Mouse (Mus musculus): ENCODE results near the gene Lman2. TPM values are rescaled to one million over a fixed set of nuclear protein-coding genes. Genes with fewer than 3 reads are reported as not detected.

The Lman2 gene
- total and polyA plus RNA-seq, 2 experiments from 2014 or later, result 37.0 to 60.7 TPM

- H3K4me2 ChIP-seq (ENCODE audit: low read depth, low read length), result no peak overlapping the region
- H3K27ac ChIP-seq, result no peak overlapping the region
- H3K27me3 ChIP-seq (ENCODE audit: insufficient read depth, low read length), result no peaks in the 10 kb centered on the region
- H3K4me3 ChIP-seq (ENCODE audit: low read length), result no peak overlapping the region
- H3K4me1 ChIP-seq (ENCODE audit: insufficient read depth, low read length), result no peaks in the 10 kb centered on the region; the same call in 1 of the 2 replicates
- H3K36me3 ChIP-seq (ENCODE audit: insufficient read depth, low read length), result peaks cover 28% of the 10 kb centered on the region
- DNase-seq (ENCODE audit: low spot score), result no peak
- 81% methylated on average over 3 of the region's 3 CpGs for WGBS
- no peak for TF ChIP-seq CTCF (IDR thresholded peaks at IDR 0.05; ENCODE audit: low read depth)
- no peak overlapping the region for H3K9ac ChIP-seq (replicated peaks; ENCODE audit: low read length)
- no peak for ATAC-seq
- no peaks in the 10 kb centered on the region for H3K9me3 ChIP-seq (ENCODE audit: low read length)
Observed at GRCm38 (mm10) chr13:55318351-55318750, 44.2 kb downstream of the Lman2 start.

- Histone ChIP-seq H3K9me3 (ENCODE audit: low read length) (no peaks in the 10 kb centered on the region), H3K9ac (replicated peaks; ENCODE audit: low read length) (no peak overlapping the region), H3K27me3 (ENCODE audit: insufficient read depth, low read length) (no peaks in the 10 kb centered on the region), H3K4me1 (ENCODE audit: insufficient read depth, low read length) (no peaks in the 10 kb centered on the region), H3K36me3 (ENCODE audit: insufficient read depth, low read length) (peaks cover 56% of the 10 kb centered on the region), H3K4me3 (ENCODE audit: low read length) (no peak overlapping the region), H3K27ac (no peak overlapping the region), H3K4me2 (ENCODE audit: low read depth, low read length) (no peak overlapping the region)
- ATAC-seq (no peak), DNase-seq (ENCODE audit: low spot score) (no peak)
- 82% methylated on average over 2 of the region's 2 CpGs for whole genome bisulfite sequencing
- TF ChIP-seq CTCF (IDR thresholded peaks at IDR 0.05; ENCODE audit: low read depth), result no peak
Observed at GRCm38 (mm10) chr13:55314891-55315412, 47.6 kb downstream of the Lman2 start.

- H3K36me3 ChIP-seq (ENCODE audit: insufficient read depth, low read length), result peaks cover 67% of the 10 kb centered on the region
- 84% methylated on average over 9 of the region's 9 CpGs for WGBS
- no peak for ATAC-seq
Observed at GRCm38 (mm10) chr13:55313051-55313450, 49.5 kb downstream of the Lman2 start.

GRCm38 (mm10) chr13:55312028-55312630, 50.5 kb downstream of the Lman2 start:
- H3K27ac ChIP-seq, result no peak overlapping the region
- TF ChIP-seq CTCF (IDR thresholded peaks at IDR 0.05; ENCODE audit: low read depth), result no peak
- H3K4me1 ChIP-seq (ENCODE audit: insufficient read depth, low read length), result no peaks in the 10 kb centered on the region
- 87% methylated on average over 8 of the region's 8 CpGs for WGBS
- H3K36me3 ChIP-seq (ENCODE audit: insufficient read depth, low read length), result peaks cover 77% of the 10 kb centered on the region
- ATAC-seq (no peak), DNase-seq (ENCODE audit: low spot score) (no peak)
- H3K4me3 ChIP-seq (ENCODE audit: low read length), result no peak overlapping the region
- H3K4me2 ChIP-seq (ENCODE audit: low read depth, low read length), result no peak overlapping the region
- no peaks in the 10 kb centered on the region for H3K27me3 ChIP-seq (ENCODE audit: insufficient read depth, low read length)
- no peak overlapping the region for H3K9ac ChIP-seq (replicated peaks; ENCODE audit: low read length)
- H3K9me3 ChIP-seq (ENCODE audit: low read length), result no peaks in the 10 kb centered on the region

More at GRCm38 (mm10) chr13:55313051-55313450, 49.5 kb downstream of the Lman2 start:
- no peaks in the 10 kb centered on the region for H3K9me3 ChIP-seq (ENCODE audit: low read length)
- H3K4me1 ChIP-seq (ENCODE audit: insufficient read depth, low read length), result no peaks in the 10 kb centered on the region
- H3K9ac ChIP-seq (replicated peaks; ENCODE audit: low read length), result no peak overlapping the region
- H3K27ac ChIP-seq, result no peak overlapping the region
- H3K4me3 ChIP-seq (ENCODE audit: low read length), result no peak overlapping the region
- H3K4me2 ChIP-seq (ENCODE audit: low read depth, low read length), result no peak overlapping the region
- no peaks in the 10 kb centered on the region for H3K27me3 ChIP-seq (ENCODE audit: insufficient read depth, low read length)
- no peak for DNase-seq (ENCODE audit: low spot score)
- TF ChIP-seq CTCF (IDR thresholded peaks at IDR 0.05; ENCODE audit: low read depth), result no peak

GRCm38 (mm10) chr13:55300913-55301312, 61.7 kb downstream of the Lman2 start:
- WGBS, result 90% methylated on average over 5 of the region's 5 CpGs
- no peak overlapping the region for H3K27ac ChIP-seq
- no peak for DNase-seq (ENCODE audit: low spot score)

GRCm38 (mm10) chr13:55296760-55297159, 65.8 kb downstream of the Lman2 start:
- no peak for DNase-seq (ENCODE audit: low spot score)
- WGBS, result 79% methylated on average over 1 of the region's 1 CpGs
- Histone ChIP-seq H3K9ac (replicated peaks; ENCODE audit: low read length) (no peak overlapping the region), H3K27me3 (ENCODE audit: insufficient read depth, low read length) (no peaks in the 10 kb centered on the region), H3K9me3 (ENCODE audit: low read length) (no peaks in the 10 kb centered on the region), H3K4me3 (ENCODE audit: low read length) (no peak overlapping the region), H3K4me2 (ENCODE audit: low read depth, low read length) (no peak overlapping the region), H3K27ac (no peak overlapping the region), H3K4me1 (ENCODE audit: insufficient read depth, low read length) (no peaks in the 10 kb centered on the region), H3K36me3 (ENCODE audit: insufficient read depth, low read length) (peaks cover 42% of the 10 kb centered on the region)
- no peak for ATAC-seq
- TF ChIP-seq CTCF (IDR thresholded peaks at IDR 0.05; ENCODE audit: low read depth), result no peak

More at GRCm38 (mm10) chr13:55300913-55301312, 61.7 kb downstream of the Lman2 start:
- no peak for ATAC-seq
- Histone ChIP-seq H3K9ac (replicated peaks; ENCODE audit: low read length) (no peak overlapping the region), H3K4me1 (ENCODE audit: insufficient read depth, low read length) (no peaks in the 10 kb centered on the region), H3K4me3 (ENCODE audit: low read length) (no peak overlapping the region), H3K9me3 (ENCODE audit: low read length) (no peaks in the 10 kb centered on the region), H3K36me3 (ENCODE audit: insufficient read depth, low read length) (peaks cover 50% of the 10 kb centered on the region), H3K27me3 (ENCODE audit: insufficient read depth, low read length) (no peaks in the 10 kb centered on the region), H3K4me2 (ENCODE audit: low read depth, low read length) (no peak overlapping the region)
- TF ChIP-seq CTCF (IDR thresholded peaks at IDR 0.05; ENCODE audit: low read depth), result no peak

Other genes with a start within 250 kb of the Lman2 start
- not detected in 2 replicates for gene Gm17617, start 229.2 kb downstream of the Lman2 start, total RNA-seq (2014; rRNA removed)
- not detected in 2 replicates for gene Gm17617, start 229.2 kb downstream of the Lman2 start, polyA plus RNA-seq (2015; fragmentation: Nextera tagmentation; extraction: Ambion mirVana)
- gene Fgfr4, start 210.1 kb downstream of the Lman2 start, total RNA-seq (2014; rRNA removed), result 0.84 and 2.5 TPM in 2 replicates
- gene Fgfr4, start 210.1 kb downstream of the Lman2 start, polyA plus RNA-seq (2015; fragmentation: Nextera tagmentation; extraction: Ambion mirVana), result 1.0 and 1.5 TPM in 2 replicates
- 59.3 and 78.2 TPM in 2 replicates for gene Nsd1, start 153.0 kb downstream of the Lman2 start, total RNA-seq (2014; rRNA removed)
- gene Nsd1, start 153.0 kb downstream of the Lman2 start, polyA plus RNA-seq (2015; fragmentation: Nextera tagmentation; extraction: Ambion mirVana), result 64.0 and 67.7 TPM in 2 replicates
- gene Prelid1, start 42.3 kb downstream of the Lman2 start, total RNA-seq (2014; rRNA removed), result 197 and 213 TPM in 2 replicates
- 309 and 327 TPM in 2 replicates for gene Prelid1, start 42.3 kb downstream of the Lman2 start, polyA plus RNA-seq (2015; fragmentation: Nextera tagmentation; extraction: Ambion mirVana)
- gene Rab24, start 40.8 kb downstream of the Lman2 start, total RNA-seq (2014; rRNA removed), result 65.3 and 78.8 TPM in 2 replicates
- gene Rab24, start 40.8 kb downstream of the Lman2 start, polyA plus RNA-seq (2015; fragmentation: Nextera tagmentation; extraction: Ambion mirVana), result 84.7 and 89.4 TPM in 2 replicates
- 16.3 and 16.8 TPM in 2 replicates for gene Mxd3, start 33.0 kb downstream of the Lman2 start, total RNA-seq (2014; rRNA removed)
- gene Mxd3, start 33.0 kb downstream of the Lman2 start, polyA plus RNA-seq (2015; fragmentation: Nextera tagmentation; extraction: Ambion mirVana), result 11.2 and 11.7 TPM in 2 replicates
- 0.36 and 0.78 TPM in 2 replicates for gene Rgs14, start 6.9 kb upstream of the Lman2 start, total RNA-seq (2014; rRNA removed)
- gene Rgs14, start 6.9 kb upstream of the Lman2 start, polyA plus RNA-seq (2015; fragmentation: Nextera tagmentation; extraction: Ambion mirVana), result 0.69 and 0.76 TPM in 2 replicates
- gene Slc34a1, start 35.4 kb upstream of the Lman2 start, total RNA-seq (2014; rRNA removed), result not detected in 2 replicates
- not detected in 2 replicates for gene Slc34a1, start 35.4 kb upstream of the Lman2 start, polyA plus RNA-seq (2015; fragmentation: Nextera tagmentation; extraction: Ambion mirVana)
- gene Pfn3, start 52.4 kb upstream of the Lman2 start, total RNA-seq (2014; rRNA removed), result 0.52 TPM in 1 of 2 replicates, not detected in the other
- 0.37 and 0.68 TPM in 2 replicates for gene Pfn3, start 52.4 kb upstream of the Lman2 start, polyA plus RNA-seq (2015; fragmentation: Nextera tagmentation; extraction: Ambion mirVana)
- gene F12, start 64.0 kb upstream of the Lman2 start, total RNA-seq (2014; rRNA removed), result not detected in 2 replicates
- gene F12, start 64.0 kb upstream of the Lman2 start, polyA plus RNA-seq (2015; fragmentation: Nextera tagmentation; extraction: Ambion mirVana), result 0.26 and 0.48 TPM in 2 replicates
- gene Grk6, start 82.3 kb upstream of the Lman2 start, total RNA-seq (2014; rRNA removed), result 72.2 and 72.6 TPM in 2 replicates
- 34.7 and 35.5 TPM in 2 replicates for gene Grk6, start 82.3 kb upstream of the Lman2 start, polyA plus RNA-seq (2015; fragmentation: Nextera tagmentation; extraction: Ambion mirVana)
- gene Prr7, start 101.5 kb upstream of the Lman2 start, total RNA-seq (2014; rRNA removed), result 106 and 119 TPM in 2 replicates
- gene Prr7, start 101.5 kb upstream of the Lman2 start, polyA plus RNA-seq (2015; fragmentation: Nextera tagmentation; extraction: Ambion mirVana), result 4.6 and 4.9 TPM in 2 replicates
- gene Dbn1, start 125.3 kb upstream of the Lman2 start, total RNA-seq (2014; rRNA removed), result 442 and 446 TPM in 2 replicates
- gene Dbn1, start 125.3 kb upstream of the Lman2 start, polyA plus RNA-seq (2015; fragmentation: Nextera tagmentation; extraction: Ambion mirVana), result 369 and 371 TPM in 2 replicates
- 43.4 and 49.9 TPM in 2 replicates for gene Pdlim7, start 150.9 kb upstream of the Lman2 start, total RNA-seq (2014; rRNA removed)
- 133 TPM in 2 replicates for gene Pdlim7, start 150.9 kb upstream of the Lman2 start, polyA plus RNA-seq (2015; fragmentation: Nextera tagmentation; extraction: Ambion mirVana)
- 4.7 and 5.2 TPM in 2 replicates for gene Dok3, start 166.5 kb upstream of the Lman2 start, total RNA-seq (2014; rRNA removed)
- gene Dok3, start 166.5 kb upstream of the Lman2 start, polyA plus RNA-seq (2015; fragmentation: Nextera tagmentation; extraction: Ambion mirVana), result 1.1 and 1.6 TPM in 2 replicates
- gene Ddx41, start 173.9 kb upstream of the Lman2 start, total RNA-seq (2014; rRNA removed), result 48.6 and 53.4 TPM in 2 replicates
- 44.4 and 47.2 TPM in 2 replicates for gene Ddx41, start 173.9 kb upstream of the Lman2 start, polyA plus RNA-seq (2015; fragmentation: Nextera tagmentation; extraction: Ambion mirVana)
- 60.2 and 87.5 TPM in 2 replicates for gene Fam193b, start 208.3 kb upstream of the Lman2 start, total RNA-seq (2014; rRNA removed)
- 38.8 and 38.9 TPM in 2 replicates for gene Fam193b, start 208.3 kb upstream of the Lman2 start, polyA plus RNA-seq (2015; fragmentation: Nextera tagmentation; extraction: Ambion mirVana)
- 59.3 and 66.7 TPM in 2 replicates for gene Tmed9, start 210.9 kb upstream of the Lman2 start, total RNA-seq (2014; rRNA removed)
- gene Tmed9, start 210.9 kb upstream of the Lman2 start, polyA plus RNA-seq (2015; fragmentation: Nextera tagmentation; extraction: Ambion mirVana), result 105 and 117 TPM in 2 replicates
- gene B4galt7, start 237.1 kb upstream of the Lman2 start, total RNA-seq (2014; rRNA removed), result 66.7 and 66.8 TPM in 2 replicates
- 42.9 and 44.0 TPM in 2 replicates for gene B4galt7, start 237.1 kb upstream of the Lman2 start, polyA plus RNA-seq (2015; fragmentation: Nextera tagmentation; extraction: Ambion mirVana)